Mouse (Mus musculus) lung, postnatal 0 days (tissue): Measurements from ENCODE around the gene Pgrmc2.
A peak's percentile ranks its signal among the peaks of the same experiment; 100 is the strongest.

Experiments
- CTCF ChIP-seq: IDR thresholded peaks from 2 replicates; pipeline ENCODE4 v1.5.1; 2016; ENCODE audit warnings: antibody characterized with exemption, mild to moderate bottlenecking
- EP300 ChIP-seq: IDR thresholded peaks from 2 replicates; pipeline ENCODE4 v1.6.1; 2016; ENCODE audit warnings: antibody characterized with exemption, mild to moderate bottlenecking, control low read depth

DNA sequence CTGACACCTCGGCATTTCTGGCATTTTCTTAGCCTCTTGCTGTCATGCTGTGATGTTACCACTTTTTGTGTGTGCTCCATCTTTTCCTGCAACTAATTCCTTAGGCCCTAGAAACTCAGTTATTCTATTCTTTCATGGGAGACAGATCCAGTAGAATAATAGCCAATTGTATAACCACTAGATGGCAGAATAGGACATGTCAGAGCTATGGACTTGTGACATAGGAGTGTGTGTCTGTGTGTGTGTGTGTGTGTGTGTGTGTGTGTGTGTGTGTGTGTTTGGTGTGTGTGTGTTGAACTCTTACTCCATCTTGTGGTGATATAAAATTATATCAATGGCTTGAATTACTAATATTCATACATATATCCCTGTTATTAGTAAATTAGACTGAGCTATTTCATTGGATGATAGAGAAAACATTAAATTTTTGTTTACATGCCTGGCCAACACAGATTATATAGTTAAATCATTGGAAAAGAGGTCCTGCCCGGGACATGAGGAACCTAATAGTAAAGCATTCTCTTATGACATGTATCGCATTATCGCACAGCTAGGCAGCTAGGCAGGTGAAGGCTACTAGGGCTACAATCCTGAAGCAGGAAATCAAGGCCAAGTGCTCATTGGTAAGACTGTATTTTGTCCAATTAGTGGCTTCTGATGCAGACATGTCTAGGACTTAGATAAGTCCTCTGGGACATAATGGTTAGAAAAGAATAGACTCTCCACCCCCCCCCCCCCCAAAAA lies 40.5 kb downstream of the Pgrmc2 start:
- TF ChIP-seq EP300: no peak; the same call in 1 of the 2 replicates
- TF ChIP-seq CTCF: peak; percentile 89
